Mouse (Mus musculus) cerebellum, adult 11 months (tissue): ENCODE data around the gene Iqcn.

ENCODE experiments used
- DNase-seq: peaks from one replicate; pipeline ENCODE4 v3.0.0; 2022

Iqcn gene

GRCm38 (mm10) chr8:70701048-70701981 is 1.9 kb upstream of the Iqcn start:
- DNase-seq = no peak

DNA sequence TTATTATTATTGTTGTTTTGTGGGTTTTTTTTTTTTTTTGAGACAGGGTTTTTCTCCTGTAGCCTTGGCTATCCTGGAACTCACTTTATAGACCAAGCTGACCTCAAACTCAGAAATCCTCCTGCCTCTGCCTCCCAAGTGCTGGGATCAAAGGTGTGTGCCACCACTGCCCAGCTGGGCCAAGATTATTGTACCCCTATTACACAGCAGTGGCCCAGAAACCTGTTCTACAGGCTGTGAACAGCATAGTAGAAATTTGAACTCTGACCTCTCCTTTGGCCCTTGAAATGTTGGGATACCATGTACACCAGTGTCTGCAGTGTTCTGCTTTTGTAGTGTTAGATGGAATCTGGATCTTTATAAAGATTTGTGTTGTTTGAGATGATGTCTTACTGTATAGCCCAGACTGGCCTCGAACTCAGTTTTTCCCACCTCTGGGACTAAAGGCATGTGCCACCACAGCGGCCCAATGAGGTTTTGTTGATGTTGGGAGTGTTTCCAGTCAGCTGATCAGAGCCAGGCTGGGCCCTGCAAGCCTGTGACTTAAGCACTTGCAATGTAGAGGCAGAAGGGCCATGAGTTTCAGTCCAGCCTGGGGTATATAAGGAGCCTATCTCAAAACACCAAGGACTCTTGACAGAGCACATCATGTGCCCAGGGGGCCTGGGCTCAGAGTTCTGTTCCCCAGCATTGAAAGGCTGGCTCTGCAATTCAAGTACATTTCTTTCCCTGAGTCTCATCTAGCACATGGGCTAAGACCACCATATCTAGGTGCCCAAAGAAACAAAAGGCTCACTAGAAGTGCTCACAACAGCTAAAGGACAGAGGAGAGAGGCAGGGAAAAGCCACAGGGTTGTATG is 1.0 kb upstream of the Iqcn start:
- no peak for DNase-seq

DNA sequence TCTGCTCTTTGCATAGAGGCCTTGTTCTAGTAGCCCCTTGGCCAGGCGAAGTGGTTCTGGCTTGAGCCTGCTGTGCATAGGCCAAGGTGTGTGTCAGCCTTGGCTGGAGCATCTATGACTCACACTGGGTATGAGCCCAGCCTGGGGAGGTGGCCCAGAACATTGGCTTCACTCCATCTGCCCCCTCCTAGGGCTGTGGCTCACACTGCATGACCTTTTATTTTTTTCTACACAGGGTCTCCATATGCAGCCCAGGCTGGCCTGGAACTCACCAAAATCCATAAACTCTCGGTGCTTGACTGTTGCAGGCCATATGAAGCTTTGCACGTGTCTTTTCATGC is 445 bp upstream of the Iqcn start:
- DNase-seq = peak; percentile 86

- DNase-seq = no peak
Observed at GRCm38 (mm10) chr8:70708281-70708680, 5.0 kb downstream of the Iqcn start.

GRCm38 (mm10) chr8:70709794-70710193 is 6.5 kb downstream of the Iqcn start:
- DNase-seq = no peak

DNA sequence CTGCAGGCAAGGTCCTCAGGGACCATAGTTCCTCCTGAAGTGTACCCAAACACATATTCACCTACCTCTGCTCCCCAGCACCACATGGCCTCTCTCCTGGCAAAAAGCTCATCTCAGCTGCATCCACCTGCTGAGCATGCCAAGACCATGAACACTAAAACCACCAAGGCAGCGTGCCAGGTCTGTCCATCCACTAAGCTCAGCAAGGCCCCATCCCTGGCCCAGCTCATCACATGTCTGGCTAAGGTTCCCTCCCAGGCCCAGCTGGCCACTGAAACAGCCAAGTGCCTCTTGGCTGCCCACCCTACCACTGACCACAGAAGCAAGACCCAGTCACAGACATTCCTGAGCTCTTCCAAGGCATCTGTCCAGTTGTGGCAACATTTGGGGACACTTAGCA is 7.0 kb downstream of the Iqcn start:
- DNase-seq = no peak

DNA sequence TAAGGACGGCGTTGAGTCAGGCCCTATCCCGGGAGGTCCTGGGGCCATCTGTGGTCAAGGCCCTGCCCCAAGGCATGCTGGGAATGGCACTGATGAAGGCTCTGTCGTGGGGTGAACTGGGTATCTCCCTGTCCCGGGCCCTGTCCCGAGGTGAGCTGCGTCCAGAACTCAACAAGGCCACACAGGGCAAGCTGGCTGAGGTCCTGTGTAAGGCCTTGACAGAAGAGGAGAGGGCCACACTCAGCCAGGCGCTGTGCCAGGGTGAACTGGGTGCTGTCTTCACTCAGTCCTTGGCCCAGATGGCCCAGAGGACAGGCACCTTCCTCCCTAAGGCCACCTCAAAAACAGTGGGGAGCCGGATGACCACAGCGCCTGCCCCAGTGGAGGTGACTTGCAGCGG is 7.8 kb downstream of the Iqcn start:
- DNase-seq = no peak

DNA sequence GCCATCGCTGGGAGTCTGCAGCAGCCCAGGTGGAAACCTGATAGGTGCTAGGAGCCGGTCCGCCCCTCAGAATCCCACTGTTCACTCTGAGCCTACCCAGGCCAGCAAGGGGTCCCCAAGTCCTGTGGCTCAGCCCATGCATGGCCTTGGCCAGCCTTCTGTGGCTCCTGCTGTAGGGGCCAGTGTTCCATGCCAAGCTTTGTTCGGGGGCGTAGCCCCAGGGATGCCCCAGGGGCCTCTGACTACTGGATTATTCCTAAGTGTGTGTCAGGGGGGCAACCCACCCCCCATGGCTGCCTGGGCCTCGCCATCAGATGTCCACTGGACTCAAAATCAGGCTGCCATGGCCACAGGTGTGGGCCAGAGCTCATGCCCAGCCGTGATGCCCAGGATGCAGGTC is 10.7 kb downstream of the Iqcn start:
- DNase-seq = no peak

GRCm38 (mm10) chr8:70715086-70715485 is 11.8 kb downstream of the Iqcn start:
- DNase-seq = no peak

DNA sequence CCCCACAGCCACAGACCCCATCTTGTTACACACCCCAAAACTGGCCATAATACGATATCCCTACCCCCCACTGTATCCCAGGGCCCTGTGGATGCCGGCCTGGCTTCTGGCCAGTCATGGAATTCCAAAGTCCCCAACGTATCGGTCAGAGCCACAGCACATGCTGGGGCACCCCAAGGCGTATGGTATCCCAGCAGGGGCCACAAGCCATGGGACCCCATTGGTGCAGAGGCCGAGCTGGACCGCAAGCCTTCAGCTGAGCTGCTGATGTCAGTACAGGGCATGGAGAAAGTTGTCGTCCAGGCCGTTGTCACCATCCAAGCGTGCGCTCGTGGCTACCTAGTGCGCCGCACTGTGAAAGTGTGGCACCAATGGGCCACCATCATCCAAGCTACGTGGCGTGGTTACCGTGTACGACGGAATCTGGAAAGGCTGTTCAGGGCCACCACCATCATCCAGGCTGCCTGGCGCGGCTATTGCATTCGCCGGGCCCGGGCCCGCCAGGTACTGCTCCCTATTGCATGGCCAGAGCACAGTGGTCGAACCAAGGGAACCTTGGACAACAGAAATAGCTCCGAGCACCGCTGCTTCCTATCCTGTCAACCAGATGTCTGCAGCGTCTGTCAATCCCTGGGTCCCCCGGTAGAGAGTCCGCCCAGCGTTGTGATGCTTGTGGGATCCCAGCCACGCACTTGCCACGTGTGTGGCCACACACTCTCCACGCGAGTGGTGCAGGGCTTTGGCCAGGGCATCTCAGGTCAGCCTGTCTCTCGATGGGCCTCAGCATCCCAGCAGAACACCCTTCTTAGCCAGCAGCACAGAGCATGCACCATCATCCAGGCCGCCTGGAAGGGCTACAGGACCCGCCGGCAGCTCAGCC is 13.5 kb downstream of the Iqcn start:
- DNase-seq = no peak

GRCm38 (mm10) chr8:70718297-70718696 is 15.0 kb downstream of the Iqcn start, which contains the start of gene Gm3336:
Gene Gm3336, plus strand, starts transcription at chr8:70718543.
- DNase-seq = peak; percentile 72

- DNase-seq = no peak
Observed at GRCm38 (mm10) chr8:70719796-70720270, 16.6 kb downstream of the Iqcn start.

DNA sequence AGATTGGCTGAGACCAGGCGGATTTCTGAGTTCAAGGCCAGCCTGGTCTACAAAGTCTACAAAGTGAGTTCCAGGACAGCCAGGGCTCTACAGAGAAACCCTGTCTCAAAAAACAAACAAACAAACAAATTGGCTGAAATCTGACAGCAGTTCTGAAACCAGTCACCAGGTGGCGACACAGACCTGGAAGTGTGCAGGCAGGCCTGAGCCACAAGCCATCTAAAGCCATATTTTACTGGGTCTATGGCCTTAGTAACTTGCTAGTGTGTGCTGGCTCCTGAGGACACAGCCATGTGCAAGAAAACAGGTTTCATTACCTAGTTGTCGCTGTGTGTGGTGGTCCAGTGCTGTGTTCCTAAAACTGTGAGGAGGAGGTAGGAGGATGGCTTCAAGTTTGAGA is 17.5 kb downstream of the Iqcn start:
- DNase-seq = peak; percentile 71

GRCm38 (mm10) chr8:70721601-70722000 is 18.3 kb downstream of the Iqcn start:
- DNase-seq = no peak

DNA sequence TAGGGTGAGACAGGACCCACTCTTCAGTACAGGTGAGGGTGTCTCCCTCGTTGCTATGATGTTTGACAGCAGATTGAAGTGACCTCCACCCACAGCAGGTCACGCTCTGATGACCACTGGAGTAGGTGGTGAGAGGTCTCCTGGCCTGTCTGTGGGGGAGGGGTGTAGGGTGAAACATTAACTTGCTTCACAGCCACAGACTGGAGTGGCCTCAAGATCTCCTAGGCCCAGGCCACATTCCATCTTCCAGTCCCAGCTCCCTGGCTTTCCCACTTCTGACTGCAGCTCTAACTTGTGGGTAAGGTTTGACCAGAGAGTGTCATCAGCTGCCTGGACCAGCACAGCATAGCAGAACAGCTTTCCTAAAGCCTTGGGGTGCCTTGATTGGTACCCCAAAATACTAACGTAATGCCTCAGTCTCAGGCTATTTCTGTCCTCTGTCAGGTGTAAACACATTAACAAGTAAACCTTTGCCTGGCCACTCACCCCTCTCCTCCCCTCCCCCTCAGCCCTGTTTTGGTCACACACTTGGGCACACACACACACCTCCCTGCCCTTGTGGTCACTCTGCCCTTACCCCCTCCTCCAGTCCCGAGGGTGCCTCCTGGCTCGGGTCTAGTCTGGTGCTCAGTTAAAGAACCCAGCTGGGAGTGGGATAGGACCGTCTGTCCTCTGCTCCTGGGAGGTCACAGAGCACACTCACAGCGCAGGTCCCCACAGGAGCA is 20.4 kb downstream of the Iqcn start, which contains the start of gene Pde4c:
Gene Pde4c (plus strand): TSS at position 235 of the 725 bp plus-strand sequence.
- DNase-seq = no peak

DNA sequence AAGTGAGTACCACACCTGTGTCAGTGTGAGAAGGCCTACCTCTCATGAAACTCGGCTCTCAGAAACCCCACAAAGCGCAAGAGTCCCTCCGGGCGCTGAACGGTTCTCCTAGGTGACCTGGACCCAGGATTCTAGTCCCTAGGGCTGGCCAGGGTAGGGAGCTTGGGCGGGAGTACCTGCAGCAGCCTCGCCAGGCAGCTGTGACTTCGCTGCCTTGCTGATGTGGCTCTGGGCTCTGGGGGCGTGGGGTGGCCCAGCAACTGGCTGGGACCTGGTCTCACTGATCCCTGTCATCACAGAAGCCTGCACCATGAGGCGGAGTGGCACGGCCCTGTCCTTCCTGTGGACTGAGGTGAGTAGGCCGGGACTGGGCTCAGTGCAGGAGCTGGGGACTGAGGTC is 21.0 kb downstream of the Iqcn start:
- no peak for DNase-seq

- no peak for DNase-seq
Observed at GRCm38 (mm10) chr8:70725792-70726447, 22.7 kb downstream of the Iqcn start.

DNA sequence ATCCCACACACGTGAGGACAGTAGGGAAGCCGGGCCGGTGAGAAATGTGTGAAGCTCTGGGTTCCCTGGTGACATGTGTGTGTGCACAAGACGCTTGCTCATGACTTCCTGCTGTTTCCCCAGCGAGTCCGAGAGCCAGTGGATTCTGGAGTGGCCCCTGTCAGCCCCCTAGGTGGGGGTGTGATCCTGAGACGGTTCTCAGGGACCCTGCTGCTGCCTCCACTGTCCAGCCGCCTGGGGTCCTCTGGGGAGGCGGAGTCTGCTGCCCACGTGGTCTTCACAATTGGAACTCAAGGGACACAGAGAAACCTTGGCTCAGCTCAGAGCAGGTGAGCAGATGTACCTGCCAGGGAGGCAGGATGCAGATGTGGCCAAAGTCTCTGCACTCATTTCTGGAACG is 23.5 kb downstream of the Iqcn start:
- DNase-seq = no peak

- DNase-seq = no peak
Observed at GRCm38 (mm10) chr8:70729808-70730475, 26.7 kb downstream of the Iqcn start.

DNA sequence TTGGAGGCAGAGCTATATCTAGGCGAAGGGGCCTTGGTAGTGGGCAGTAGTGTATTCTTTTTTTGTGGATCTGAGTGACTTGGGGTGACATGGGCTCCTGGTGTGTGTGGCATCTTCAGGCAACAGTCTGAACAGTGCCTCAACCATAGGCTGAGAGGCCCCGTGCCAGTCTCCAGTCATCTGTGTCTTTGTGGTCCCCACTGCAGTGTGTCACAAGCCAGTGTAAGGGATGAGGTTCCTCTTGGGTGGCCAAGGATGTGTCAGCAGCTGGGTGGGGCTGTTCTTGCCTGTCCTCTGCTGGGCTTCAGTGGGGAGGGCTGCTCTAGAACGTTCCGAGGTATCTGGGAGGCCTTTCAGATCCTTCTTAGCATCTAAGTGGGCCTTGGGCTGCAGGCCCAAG is 27.7 kb downstream of the Iqcn start:
- DNase-seq = no peak

DNA sequence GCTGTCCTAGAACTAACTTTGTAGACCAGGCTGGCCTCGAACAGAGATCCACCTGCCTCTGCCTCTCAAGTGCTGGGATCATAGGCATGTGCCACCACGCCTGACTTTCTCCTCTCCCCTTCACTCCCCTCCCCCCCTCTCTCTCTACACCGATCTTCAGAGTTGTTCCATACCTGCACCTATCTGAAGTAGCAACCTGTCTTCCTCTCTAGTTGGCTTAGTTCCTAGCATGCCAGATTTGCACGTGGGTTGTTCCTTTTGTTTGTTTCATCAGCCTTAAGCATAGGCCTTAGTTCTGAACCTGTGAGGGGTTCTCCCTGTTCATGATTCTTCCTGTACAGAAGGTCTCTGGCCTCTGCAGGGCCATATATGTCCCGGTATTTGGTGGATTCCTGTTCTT is 34.4 kb downstream of the Iqcn start:
- DNase-seq = no peak
